8 mouse cellular contexts compared by ENCODE assay signal in genomic region chr11:65820877-65821276, GRCm38 (mm10). TPM values are rescaled to one million over a fixed set of nuclear protein-coding genes. Genes with fewer than 3 reads are reported as not detected.
DNase-seq lines count a peak whose midpoint lies in the region; ATAC-seq and TF ChIP-seq lines count a peak whose summit lies in the region.

No protein-coding gene starts in this region.

- no peak overlapping the region for H3K9ac ChIP-seq in forebrain, embryonic 13.5 days

- no peak overlapping the region for H3K4me3 ChIP-seq in E14TG2a.4 (replicated peaks; ENCODE audit: low read length)
- no peak overlapping the region for H3K4me3 ChIP-seq in forebrain, embryonic 13.5 days
- H3K4me3 ChIP-seq in left cerebral cortex, adult 2 months, result no peak overlapping the region
- H3K4me3 ChIP-seq in midbrain, embryonic 10.5 days, result no peak overlapping the region

- H3K27ac ChIP-seq in forebrain, embryonic 13.5 days, result no peak overlapping the region
- no peak overlapping the region for H3K27ac ChIP-seq in left cerebral cortex, adult 2 months
- no peak overlapping the region for H3K27ac ChIP-seq in midbrain, embryonic 10.5 days (replicated peaks)

- WGBS in forebrain, embryonic 13.5 days, result 7% methylated on average over 7 of the region's 7 CpGs
- WGBS in midbrain, embryonic 10.5 days, result 20% methylated on average over 7 of the region's 7 CpGs

- intact Hi-C loops in left cerebral cortex, adult 2 months (cut with DNase I), result loop anchor here (2.0 to 5.0 kb wide), 5 partner anchors 301 to 1166 kb away; partner anchors contain the start of gene Shisa6

- ATAC-seq in forebrain, embryonic 13.5 days, result peak; percentile 84

- peaks cover 4% of the 10 kb centered on the region; the same call in 1 of the 2 replicates for H3K4me1 ChIP-seq in E14TG2a.4 (replicated peaks; ENCODE audit: low read depth, low read length)
- peaks cover 7% of the 10 kb centered on the region for H3K4me1 ChIP-seq in forebrain, embryonic 13.5 days
- H3K4me1 ChIP-seq in midbrain, embryonic 10.5 days, result peaks cover 4% of the 10 kb centered on the region

- H3K36me3 ChIP-seq in E14TG2a.4 (ENCODE audit: insufficient read depth, low read length), result peaks cover 40% of the 10 kb centered on the region
- peaks cover 35% of the 10 kb centered on the region for H3K36me3 ChIP-seq in forebrain, embryonic 13.5 days (ENCODE audit: poor library complexity, severe bottlenecking)
- peaks cover 70% of the 10 kb centered on the region for H3K36me3 ChIP-seq in midbrain, embryonic 10.5 days

- H3K27me3 ChIP-seq in E14TG2a.4 (ENCODE audit: insufficient read depth, low read length), result no peaks in the 10 kb centered on the region
- no peaks in the 10 kb centered on the region for H3K27me3 ChIP-seq in forebrain, embryonic 13.5 days
- H3K27me3 ChIP-seq in midbrain, embryonic 10.5 days (ENCODE audit: low read depth, poor library complexity, severe bottlenecking), result no peaks in the 10 kb centered on the region

- H3K4me2 ChIP-seq in forebrain, embryonic 13.5 days, result no peak overlapping the region

- TF ChIP-seq CTCF in E14TG2a.4 (conservative IDR thresholded peaks at IDR 0.05; ENCODE audit: low read length), result peak; percentile 67
- TF ChIP-seq CTCF in left cerebral cortex, adult 2 months (IDR thresholded peaks at IDR 0.05), result peak; percentile 82

- DNase-seq in adrenal gland, postnatal 36 days, result peak; percentile 55 to 68
- peak; percentile 56 for DNase-seq in hindlimb bud, embryonic 11.5 days (ENCODE audit: extremely low spot score, low read depth, low spot score)
- peak; percentile 69 to 70 for DNase-seq in left cerebral cortex, adult 2 months (ENCODE audit: extremely low spot score in 1 of 2, low spot score in 2 of 2)
- peak; percentile 66 for DNase-seq in midbrain, embryonic 10.5 days (ENCODE audit: low spot score)
- DNase-seq in right cerebral cortex, postnatal 4 days, result peak; percentile 87
- DNase-seq in urinary bladder, postnatal 36 days (ENCODE audit: low spot score in 2 of 2), result peak; percentile 56 to 57

- no peaks in the 10 kb centered on the region for H3K9me3 ChIP-seq in E14TG2a.4 (ENCODE audit: low read length)
- no peaks in the 10 kb centered on the region for H3K9me3 ChIP-seq in forebrain, embryonic 13.5 days (replicated peaks)
- no peaks in the 10 kb centered on the region for H3K9me3 ChIP-seq in midbrain, embryonic 10.5 days (replicated peaks)

RNA-seq across cellular contexts. Expression of gene Zkscan6, which starts 13.9 kb away (rescaled TPM):
- 10 to 100 TPM; 14.4 to 17.0 TPM for total RNA-seq in adrenal gland, postnatal 36 days (2021)
- 19.3 and 20.3 TPM in 2 replicates for polyA plus RNA-seq in forebrain, embryonic 13.5 days (2015; fragmentation: Nextera tagmentation; extraction: Ambion mirVana)
- 10 to 100 TPM; 13.1 to 13.4 TPM for total RNA-seq in left cerebral cortex, adult 2 months (2021)
- 13.3 and 15.8 TPM in 2 replicates for polyA plus RNA-seq in midbrain, embryonic 10.5 days (2016; fragmentation: Nextera tagmentation; extraction: Ambion mirVana)

RNA-seq across cellular contexts. Expression of gene Map2k4, which starts 32.8 kb away (rescaled TPM):
- 10 to 100 TPM; 44.8 to 50.4 TPM for total RNA-seq in adrenal gland, postnatal 36 days (2021)
- polyA plus RNA-seq in forebrain, embryonic 13.5 days (2015; fragmentation: Nextera tagmentation; extraction: Ambion mirVana), result 65.2 and 72.3 TPM in 2 replicates
- 100 to 1,000 TPM; 185 to 192 TPM for total RNA-seq in left cerebral cortex, adult 2 months (2021)
- polyA plus RNA-seq in midbrain, embryonic 10.5 days (2016; fragmentation: Nextera tagmentation; extraction: Ambion mirVana), result 62.8 and 66.3 TPM in 2 replicates
